Mouse (Mus musculus) liver, embryonic 14.5 days (tissue): ENCODE results near the gene Sh3pxd2a.

Source experiments
- CTCF ChIP-seq: IDR thresholded peaks from 2 replicates; pipeline ENCODE4 v1.5.1; 2016; ENCODE audit warnings: antibody characterized with exemption, low read depth, control low read depth
- EP300 ChIP-seq: IDR thresholded peaks from 2 replicates; pipeline ENCODE4 v1.6.1; 2016; ENCODE audit warnings: antibody characterized with exemption, low read depth

DNA sequence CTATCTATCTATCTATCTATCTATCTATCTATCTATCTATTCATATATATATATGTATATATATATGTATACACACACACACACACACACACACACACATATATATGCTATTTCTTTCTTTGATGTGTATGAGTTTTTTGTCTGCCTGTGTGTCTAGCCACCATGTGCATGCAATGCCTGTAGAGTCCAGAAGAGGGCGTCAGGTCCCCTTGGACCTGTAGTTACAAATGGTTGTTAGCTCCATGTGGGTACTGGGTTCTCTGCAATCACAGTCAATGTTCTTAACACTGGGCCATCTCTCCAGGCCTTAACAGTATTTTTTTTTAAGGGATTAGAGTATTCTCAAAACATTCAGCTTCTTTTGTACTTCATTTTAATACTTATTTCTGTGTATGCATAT, 250.7 kb downstream of the Sh3pxd2a start:
- TF ChIP-seq CTCF = peak; percentile 41
- no peak for TF ChIP-seq EP300
